Comparison of ENCODE assay signal across 9 mouse cellular contexts in the genomic region with DNA sequence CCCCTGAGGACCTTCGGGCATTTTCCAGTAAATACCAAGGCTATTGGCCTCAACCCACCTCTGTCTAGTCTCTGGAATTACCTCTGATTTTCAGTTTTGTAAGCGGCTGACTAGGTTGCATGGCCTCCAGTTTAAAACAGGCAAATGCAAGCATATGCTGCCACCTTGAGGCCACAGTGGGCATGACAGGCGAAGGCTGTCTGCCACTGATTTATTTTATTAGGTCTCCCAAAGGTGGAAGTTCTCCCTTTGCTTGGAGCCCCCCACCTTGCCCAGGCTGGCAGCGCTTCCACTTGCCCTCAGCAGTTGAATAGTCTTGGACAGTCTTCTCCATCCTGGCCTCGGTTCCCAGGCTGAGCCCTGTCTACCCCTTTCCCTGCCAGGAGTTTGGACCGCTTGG.
DNase-seq lines count a peak whose midpoint lies in the region; ATAC-seq lines count a peak whose summit lies in the region.
"Had no signal": no experiment of that assay in that cellular context is flagged by ENCODE, and none has a peak within 500 bp of the region (broad histone marks: within the 10 kb centered on the region; RNA-seq: fewer than 3 reads in every experiment).

No protein-coding gene starts in this region.

- no peaks in the 10 kb centered on the region for H3K9me3 ChIP-seq in forebrain, embryonic 11.5 days (ENCODE audit: control insufficient read depth, low read length)
- H3K9me3 ChIP-seq in hindbrain, embryonic 13.5 days, result no peaks in the 10 kb centered on the region
- no peaks in the 10 kb centered on the region for H3K9me3 ChIP-seq in midbrain, embryonic 11.5 days (ENCODE audit: control insufficient read depth, low read length)
- H3K9me3 ChIP-seq: limb, embryonic 15.5 days had no signal

- 0 out of 2 replicates have a peak, but pooled peaks cover 2% of the 10 kb centered on the region for H3K4me1 ChIP-seq in forebrain, embryonic 11.5 days (replicated peaks; ENCODE audit: control insufficient read depth, insufficient read depth, low read length)
- 0 out of 2 replicates have a peak, but pooled peaks cover 3% of the 10 kb centered on the region for H3K4me1 ChIP-seq in hindbrain, embryonic 13.5 days (replicated peaks)
- no peaks in the 10 kb centered on the region for H3K4me1 ChIP-seq in midbrain, embryonic 11.5 days (ENCODE audit: control insufficient read depth, insufficient read depth, low read length)

- peak; percentile 67 for DNase-seq in R1 (ENCODE audit: low read depth, low spot score)
- DNase-seq in c-Kit-positive CD71-negative TER-119-negative erythroid progenitor cells, embryonic 14.5 days (ENCODE audit: low read depth), result peak; percentile 64
- peak; percentile 92 for DNase-seq in forebrain, embryonic 11.5 days (ENCODE audit: low spot score)
- peak; percentile 48 to 89 for DNase-seq in left cerebral cortex, adult 8-10 months (ENCODE audit: low spot score in 2 of 2)
- peak; percentile 98 for DNase-seq in midbrain, embryonic 11.5 days (ENCODE audit: low spot score, missing footprints)
- peak; percentile 65 for DNase-seq in skeletal muscle tissue, adult 2 months (ENCODE audit: low read depth, low spot score)

- no peak overlapping the region for H3K4me3 ChIP-seq in forebrain, embryonic 11.5 days (ENCODE audit: low read depth, low read length)
- no peak overlapping the region for H3K4me3 ChIP-seq in hindbrain, embryonic 13.5 days
- H3K4me3 ChIP-seq in midbrain, embryonic 11.5 days (ENCODE audit: low read depth, low read length), result no peak overlapping the region
- H3K4me3 ChIP-seq: limb, embryonic 15.5 days had no signal

- WGBS in forebrain, embryonic 11.5 days, result 20% methylated on average over 6 of the region's 6 CpGs
- WGBS in hindbrain, embryonic 13.5 days, result 22% methylated on average over 6 of the region's 6 CpGs
- WGBS in midbrain, embryonic 11.5 days, result 23% methylated on average over 6 of the region's 6 CpGs

- H3K9ac ChIP-seq in forebrain, embryonic 11.5 days (ENCODE audit: low read length), result no peak overlapping the region
- no peak overlapping the region for H3K9ac ChIP-seq in hindbrain, embryonic 13.5 days
- no peak overlapping the region for H3K9ac ChIP-seq in midbrain, embryonic 11.5 days (ENCODE audit: low read length)
- H3K9ac ChIP-seq: limb, embryonic 15.5 days had no signal

- H3K27me3 ChIP-seq in forebrain, embryonic 11.5 days (ENCODE audit: control insufficient read depth, insufficient read depth, low read length), result no peaks in the 10 kb centered on the region
- 0 out of 2 replicates have a peak, but pooled peaks cover 8% of the 10 kb centered on the region for H3K27me3 ChIP-seq in hindbrain, embryonic 13.5 days
- no peaks in the 10 kb centered on the region for H3K27me3 ChIP-seq in midbrain, embryonic 11.5 days (ENCODE audit: control insufficient read depth, insufficient read depth, low read length)

- ATAC-seq in forebrain, embryonic 11.5 days (replicated peaks; ENCODE audit: low FRiP score), result peak; percentile 51; the same call in 1 of the 2 replicates
- ATAC-seq in hindbrain, embryonic 13.5 days (ENCODE audit: low FRiP score), result peak; percentile 50
- no peak for ATAC-seq in midbrain, embryonic 11.5 days (ENCODE audit: low FRiP score)
- ATAC-seq in activated CD4-positive, CD25-positive, alpha-beta regulatory T cell, adult 4 months, result no peak

- H3K27ac ChIP-seq in forebrain, embryonic 11.5 days (ENCODE audit: low read depth, low read length), result no peak overlapping the region
- no peak overlapping the region for H3K27ac ChIP-seq in hindbrain, embryonic 13.5 days
- no peak overlapping the region for H3K27ac ChIP-seq in midbrain, embryonic 11.5 days (ENCODE audit: low read depth, low read length)
- H3K27ac ChIP-seq: limb, embryonic 15.5 days had no signal

- no peaks in the 10 kb centered on the region for H3K36me3 ChIP-seq in forebrain, embryonic 11.5 days (ENCODE audit: control insufficient read depth, insufficient read depth, low read length)
- peaks cover 24% of the 10 kb centered on the region for H3K36me3 ChIP-seq in hindbrain, embryonic 13.5 days
- no peaks in the 10 kb centered on the region for H3K36me3 ChIP-seq in midbrain, embryonic 11.5 days (ENCODE audit: control insufficient read depth, insufficient read depth, low read length)
- H3K36me3 ChIP-seq: limb, embryonic 15.5 days had no signal

- no peak overlapping the region for H3K4me2 ChIP-seq in forebrain, embryonic 11.5 days (ENCODE audit: low read depth, low read length, severe bottlenecking)
- H3K4me2 ChIP-seq in hindbrain, embryonic 13.5 days, result no peak overlapping the region
- no peak overlapping the region for H3K4me2 ChIP-seq in midbrain, embryonic 11.5 days
- H3K4me2 ChIP-seq: limb, embryonic 15.5 days had no signal

Comparison
In these comparisons a context has a peak if more than half of its experiments do, and no peak if none do; other contexts are left out.
1. ATAC-seq: peak in forebrain, embryonic 11.5 days (single experiment) and hindbrain, embryonic 13.5 days (single experiment); none in midbrain, embryonic 11.5 days (single experiment) and activated CD4-positive, CD25-positive, alpha-beta regulatory T cell, adult 4 months (single experiment).
2. Peak in every context shown above with its lines, with median percentiles within 50 percentile points of each other: DNase-seq.